Mouse (Mus musculus): ENCODE data around the gene Tnk1. TPM values are rescaled to one million over a fixed set of nuclear protein-coding genes. Genes with fewer than 3 reads are reported as not detected.

The Tnk1 gene
- polyA plus RNA-seq, 1 experiment from 2014 or later: 12.9 TPM

GRCm38 (mm10) chr11:69850754-69851153, 7.8 kb downstream of the Tnk1 start:
- Histone ChIP-seq H3K27me3 (replicated peaks) (no peaks in the 10 kb centered on the region), H3K9me3 (no peaks in the 10 kb centered on the region), H3K4me2 (no peak overlapping the region), H3K36me3 (peaks cover 44% of the 10 kb centered on the region), H3K27ac (no peak overlapping the region), H3K4me3 (replicated peaks) (no peak overlapping the region), H3K9ac (no peak overlapping the region), H3K4me1 (peaks cover 22% of the 10 kb centered on the region)
- no peak for ATAC-seq (ENCODE audit: insufficient read depth, low FRiP score, low read depth)
- WGBS: 73% methylated on average over 8 of the region's 8 CpGs

- H3K9me3 ChIP-seq: no peaks in the 10 kb centered on the region
- no peaks in the 10 kb centered on the region for H3K27me3 ChIP-seq (replicated peaks)
- no peak overlapping the region for H3K4me2 ChIP-seq
- H3K4me3 ChIP-seq (replicated peaks): no peak overlapping the region
- H3K27ac ChIP-seq: no peak overlapping the region
- ATAC-seq (ENCODE audit: insufficient read depth, low FRiP score, low read depth): no peak
- peaks cover 44% of the 10 kb centered on the region for H3K36me3 ChIP-seq
- no peak overlapping the region for H3K9ac ChIP-seq
- WGBS: 90% methylated on average over 15 of the region's 15 CpGs
- H3K4me1 ChIP-seq: peaks cover 23% of the 10 kb centered on the region
Observed at GRCm38 (mm10) chr11:69849884-69850283, 8.6 kb downstream of the Tnk1 start.

- Histone ChIP-seq H3K27ac (0 out of 2 replicates have a peak overlapping the region, but pooled peaks have one; percentile 3), H3K4me3 (replicated peaks) (no peak overlapping the region), H3K4me1 (peaks cover 23% of the 10 kb centered on the region), H3K36me3 (peaks cover 44% of the 10 kb centered on the region), H3K4me2 (no peak overlapping the region), H3K9ac (no peak overlapping the region), H3K27me3 (replicated peaks) (no peaks in the 10 kb centered on the region), H3K9me3 (no peaks in the 10 kb centered on the region)
- no peak for ATAC-seq (ENCODE audit: insufficient read depth, low FRiP score, low read depth)
- WGBS: 81% methylated on average over 9 of the region's 9 CpGs
Observed at GRCm38 (mm10) chr11:69849128-69849527, 9.4 kb downstream of the Tnk1 start.

GRCm38 (mm10) chr11:69848021-69848420, 10.5 kb downstream of the Tnk1 start:
- peaks cover 21% of the 10 kb centered on the region for H3K4me1 ChIP-seq
- H3K36me3 ChIP-seq: peaks cover 44% of the 10 kb centered on the region
- WGBS: 95% methylated on average over 6 of the region's 6 CpGs
- no peak overlapping the region for H3K27ac ChIP-seq
- no peaks in the 10 kb centered on the region for H3K27me3 ChIP-seq (replicated peaks)
- H3K4me2 ChIP-seq: peak overlapping the region; percentile 84
- H3K9me3 ChIP-seq: no peaks in the 10 kb centered on the region
- H3K4me3 ChIP-seq (replicated peaks): peak overlapping the region; percentile 72
- no peak for ATAC-seq (ENCODE audit: insufficient read depth, low FRiP score, low read depth)
- H3K9ac ChIP-seq: no peak overlapping the region

- Histone ChIP-seq H3K27ac (peak overlapping the region; percentile 93), H3K4me2 (peak overlapping the region; percentile 84), H3K4me1 (peaks cover 20% of the 10 kb centered on the region), H3K4me3 (replicated peaks) (peak overlapping the region; percentile 72), H3K27me3 (replicated peaks) (no peaks in the 10 kb centered on the region), H3K9ac (peak overlapping the region; percentile 59), H3K36me3 (peaks cover 37% of the 10 kb centered on the region), H3K9me3 (no peaks in the 10 kb centered on the region)
- ATAC-seq (ENCODE audit: insufficient read depth, low FRiP score, low read depth): peak; percentile 44
- WGBS: 10% methylated on average over 37 of the region's 37 CpGs
Observed at GRCm38 (mm10) chr11:69846738-69847688, 11.5 kb downstream of the Tnk1 start.

GRCm38 (mm10) chr11:69846198-69846680, 12.3 kb downstream of the Tnk1 start, which contains the start of gene Plscr3:
TSS of gene Plscr3 (plus strand) at chr11:69846376.
- peak; percentile 92 for ATAC-seq (ENCODE audit: insufficient read depth, low FRiP score, low read depth)
- peak within 1 kb of the TSS; percentile 59 for H3K9ac ChIP-seq
- under 1% methylated on average over 38 of the region's 38 CpGs for WGBS

GRCm38 (mm10) chr11:69838714-69839104, 19.8 kb downstream of the Tnk1 start:
- peak overlapping the region; percentile 73 for H3K9ac ChIP-seq
- WGBS: under 1% methylated on average over 7 of the region's 7 CpGs
- H3K4me2 ChIP-seq: peak overlapping the region; percentile 91
- no peaks in the 10 kb centered on the region for H3K9me3 ChIP-seq
- H3K4me1 ChIP-seq: peaks cover 34% of the 10 kb centered on the region
- H3K27ac ChIP-seq: peak overlapping the region; percentile 91
- no peaks in the 10 kb centered on the region for H3K36me3 ChIP-seq
- no peak for ATAC-seq (ENCODE audit: insufficient read depth, low FRiP score, low read depth)
- peak overlapping the region; percentile 77 for H3K4me3 ChIP-seq (replicated peaks)
- peaks cover 3% of the 10 kb centered on the region; the same call in 1 of the 2 replicates for H3K27me3 ChIP-seq (replicated peaks)

More at GRCm38 (mm10) chr11:69846198-69846680, 12.3 kb downstream of the Tnk1 start, which contains the start of gene Plscr3:
- peak within 1 kb of the TSS; percentile 84 for H3K4me2 ChIP-seq
- peak within 1 kb of the TSS; percentile 72 for H3K4me3 ChIP-seq (replicated peaks)
- H3K36me3 ChIP-seq: peaks cover 33% of the 10 kb centered on the region
- peak within 1 kb of the TSS; percentile 93 for H3K27ac ChIP-seq
- H3K27me3 ChIP-seq (replicated peaks): no peaks in the 10 kb centered on the region
- H3K9me3 ChIP-seq: no peaks in the 10 kb centered on the region
- H3K4me1 ChIP-seq: peaks cover 20% of the 10 kb centered on the region

- Histone ChIP-seq H3K4me2 (peak within 1 kb of the TSS; percentile 91), H3K36me3 (no peaks in the 10 kb centered on the region), H3K9ac (peak within 1 kb of the TSS; percentile 73), H3K9me3 (no peaks in the 10 kb centered on the region), H3K4me1 (peaks cover 37% of the 10 kb centered on the region), H3K27ac (peak within 1 kb of the TSS; percentile 91), H3K4me3 (replicated peaks) (peak within 1 kb of the TSS; percentile 77), H3K27me3 (replicated peaks) (peaks cover 3% of the 10 kb centered on the region; the same call in 1 of the 2 replicates)
- peak; percentile 89 for ATAC-seq (ENCODE audit: insufficient read depth, low FRiP score, low read depth)
- 0% methylated on average over 34 of the region's 34 CpGs for WGBS
Observed at GRCm38 (mm10) chr11:69837952-69838713, 20.4 kb downstream of the Tnk1 start, which contains the start of gene Tmem256. TSS of gene Tmem256 (plus strand) at chr11:69838514.

- under 1% methylated on average over 32 of the region's 32 CpGs for WGBS
- no peak; the same call in 1 of the 2 replicates for ATAC-seq (ENCODE audit: insufficient read depth, low FRiP score, low read depth)
- peak within 1 kb of the TSS; percentile 91 for H3K4me2 ChIP-seq
Observed at GRCm38 (mm10) chr11:69837604-69837951, 21.0 kb downstream of the Tnk1 start, which contains the start of gene Nlgn2. TSS of gene Nlgn2 (minus strand) at chr11:69837784.

GRCm38 (mm10) chr11:69836703-69837576, 21.6 kb downstream of the Tnk1 start:
- peak overlapping the region; percentile 62 for H3K9ac ChIP-seq
- H3K27me3 ChIP-seq (replicated peaks): peaks cover 3% of the 10 kb centered on the region; the same call in 1 of the 2 replicates
- H3K4me2 ChIP-seq: peak overlapping the region; percentile 91
- peak overlapping the region; percentile 91 for H3K27ac ChIP-seq
- no peaks in the 10 kb centered on the region for H3K36me3 ChIP-seq
- no peaks in the 10 kb centered on the region for H3K9me3 ChIP-seq
- peak overlapping the region; percentile 77 for H3K4me3 ChIP-seq (replicated peaks)
- WGBS: 2% methylated on average over 40 of the region's 52 CpGs
- peaks cover 37% of the 10 kb centered on the region for H3K4me1 ChIP-seq
- no peak for ATAC-seq (ENCODE audit: insufficient read depth, low FRiP score, low read depth)

More at GRCm38 (mm10) chr11:69837604-69837951, 21.0 kb downstream of the Tnk1 start, which contains the start of gene Nlgn2:
- Histone ChIP-seq H3K4me1 (peaks cover 37% of the 10 kb centered on the region), H3K27ac (peak within 1 kb of the TSS; percentile 91), H3K27me3 (replicated peaks) (peaks cover 3% of the 10 kb centered on the region; the same call in 1 of the 2 replicates), H3K9me3 (no peaks in the 10 kb centered on the region), H3K4me3 (replicated peaks) (peak within 1 kb of the TSS; percentile 77), H3K36me3 (no peaks in the 10 kb centered on the region), H3K9ac (peak within 1 kb of the TSS; percentile 73)
